Mouse (Mus musculus) embryonic facial prominence, embryonic 10.5 days (tissue): ENCODE measurements at regions not wholly inside any gene's neighbourhood (a gene's known extent, or its start where the extent isn't known, plus 50 kb on each side); places are given as distances from the start of the nearest gene placed in this dataset.

Source experiments
- DNase-seq: peaks from one replicate; pipeline ENCODE4 v3.0.0-alpha.2; 2017; ENCODE audit warnings: low spot score
- H3K27ac ChIP-seq: fragments of 300-500 bp; sonication (generic); replicated peaks from 2 replicates; pipeline ENCODE4 v1.5.1; 2016; ENCODE audit warnings: mild to moderate bottlenecking
- H3K27me3 ChIP-seq: fragments of 300-500 bp; sonication (generic); replicated peaks from 2 replicates; pipeline ENCODE4 v1.6.1; 2016; ENCODE audit warnings: low read depth, mild to moderate bottlenecking; ENCODE audit not compliant: poor library complexity, severe bottlenecking
- H3K36me3 ChIP-seq: fragments of 300-500 bp; sonication (generic); replicated peaks from 2 replicates; pipeline ENCODE4 v1.6.1; 2016; ENCODE audit warnings: mild to moderate bottlenecking, moderate library complexity
- H3K4me1 ChIP-seq: fragments of 300-500 bp; sonication (generic); 2 replicates; pipeline ENCODE4 v1.6.1; 2016
- H3K4me3 ChIP-seq: fragments of 300-500 bp; sonication (generic); 2 replicates; pipeline ENCODE4 v1.5.1; 2016; ENCODE audit warnings: mild to moderate bottlenecking, moderate library complexity
- H3K9me3 ChIP-seq: fragments of 300-500 bp; sonication (generic); 2 replicates; pipeline ENCODE4 v1.6.1; 2016; ENCODE audit warnings: mild to moderate bottlenecking
- WGBS: fragments of 180-500 bp; shearing (Covaris S2); methylation state at CpG from one replicate; pipeline ENCODE4 v1.1.7; 2016; 5-methylcytosine and 5-hydroxymethylcytosine counted together

GRCm38 (mm10) chr15:61446053-61446840 lies 523.4 kb upstream of the A1bg start:
- DNase-seq = no peak
- WGBS = 90% methylated on average over 4 of the region's 4 CpGs
- Histone ChIP-seq H3K4me3 (no peak overlapping the region), H3K27me3 (no peaks in the 10 kb centered on the region), H3K9me3 (no peaks in the 10 kb centered on the region), H3K27ac (no peak overlapping the region), H3K4me1 (peaks cover 8% of the 10 kb centered on the region; the same call in 1 of the 2 replicates), H3K36me3 (no peaks in the 10 kb centered on the region)

- H3K27me3 ChIP-seq = no peaks in the 10 kb centered on the region
- H3K27ac ChIP-seq = no peak overlapping the region
- 84% methylated on average over 4 of the region's 4 CpGs for WGBS
- H3K4me3 ChIP-seq = no peak overlapping the region
- DNase-seq = no peak
- 0 out of 2 replicates have a peak, but pooled peaks cover 3% of the 10 kb centered on the region for H3K4me1 ChIP-seq
- H3K9me3 ChIP-seq = no peaks in the 10 kb centered on the region
- H3K36me3 ChIP-seq = no peaks in the 10 kb centered on the region
Observed at GRCm38 (mm10) chr15:61441734-61442398, 519.1 kb upstream of the A1bg start.

GRCm38 (mm10) chr15:61441012-61441411 lies 518.2 kb upstream of the A1bg start:
- WGBS = 92% methylated on average over 2 of the region's 2 CpGs
- no peak for DNase-seq
- no peak overlapping the region for H3K27ac ChIP-seq
- no peaks in the 10 kb centered on the region for H3K27me3 ChIP-seq
- no peak overlapping the region for H3K4me3 ChIP-seq
- H3K9me3 ChIP-seq = no peaks in the 10 kb centered on the region
- no peaks in the 10 kb centered on the region for H3K36me3 ChIP-seq
- H3K4me1 ChIP-seq = 0 out of 2 replicates have a peak, but pooled peaks cover 3% of the 10 kb centered on the region

GRCm38 (mm10) chr15:61440284-61440683 lies 517.5 kb upstream of the A1bg start:
- no peaks in the 10 kb centered on the region for H3K9me3 ChIP-seq
- DNase-seq = no peak
- H3K4me3 ChIP-seq = no peak overlapping the region
- H3K4me1 ChIP-seq = 0 out of 2 replicates have a peak, but pooled peaks cover 3% of the 10 kb centered on the region
- no peaks in the 10 kb centered on the region for H3K27me3 ChIP-seq
- H3K27ac ChIP-seq = no peak overlapping the region
- WGBS = 86% methylated on average over 2 of the region's 2 CpGs
- H3K36me3 ChIP-seq = no peaks in the 10 kb centered on the region

- Histone ChIP-seq H3K4me3 (no peak overlapping the region), H3K36me3 (no peaks in the 10 kb centered on the region), H3K27me3 (no peaks in the 10 kb centered on the region), H3K9me3 (no peaks in the 10 kb centered on the region), H3K27ac (no peak overlapping the region), H3K4me1 (0 out of 2 replicates have a peak, but pooled peaks cover 3% of the 10 kb centered on the region)
- 93% methylated on average over 2 of the region's 2 CpGs for WGBS
- no peak for DNase-seq
Observed at GRCm38 (mm10) chr15:61439623-61440170, 516.9 kb upstream of the A1bg start.

GRCm38 (mm10) chr15:61428818-61429415 lies 506.1 kb upstream of the A1bg start:
- whole genome bisulfite sequencing = 91% methylated on average over 2 of the region's 2 CpGs
- Histone ChIP-seq H3K9me3 (no peaks in the 10 kb centered on the region), H3K27ac (no peak overlapping the region)

GRCm38 (mm10) chr15:61422989-61423388 lies 500.2 kb upstream of the A1bg start:
- 87% methylated on average over 5 of the region's 5 CpGs for WGBS
- Histone ChIP-seq H3K27ac (no peak overlapping the region), H3K27me3 (no peaks in the 10 kb centered on the region), H3K36me3 (no peaks in the 10 kb centered on the region), H3K9me3 (no peaks in the 10 kb centered on the region), H3K4me1 (no peaks in the 10 kb centered on the region), H3K4me3 (no peak overlapping the region)
- DNase-seq = no peak

More at GRCm38 (mm10) chr15:61428818-61429415, 506.1 kb upstream of the A1bg start:
- Histone ChIP-seq H3K36me3 (no peaks in the 10 kb centered on the region), H3K4me1 (no peaks in the 10 kb centered on the region), H3K27me3 (no peaks in the 10 kb centered on the region), H3K4me3 (no peak overlapping the region)
- DNase-seq = no peak

- 93% methylated on average over 2 of the region's 2 CpGs for WGBS
- Histone ChIP-seq H3K27ac (no peak overlapping the region), H3K4me3 (no peak overlapping the region), H3K4me1 (no peaks in the 10 kb centered on the region), H3K36me3 (no peaks in the 10 kb centered on the region), H3K9me3 (no peaks in the 10 kb centered on the region), H3K27me3 (no peaks in the 10 kb centered on the region)
- no peak for DNase-seq
Observed at GRCm38 (mm10) chr15:61417506-61417905, 494.7 kb upstream of the A1bg start.

GRCm38 (mm10) chr15:61416841-61417240 lies 494.0 kb upstream of the A1bg start:
- no peaks in the 10 kb centered on the region for H3K36me3 ChIP-seq
- no peaks in the 10 kb centered on the region for H3K27me3 ChIP-seq
- H3K9me3 ChIP-seq = no peaks in the 10 kb centered on the region
- H3K4me3 ChIP-seq = no peak overlapping the region
- no peak for DNase-seq
- whole genome bisulfite sequencing = 86% methylated on average over 3 of the region's 3 CpGs
- no peak overlapping the region for H3K27ac ChIP-seq
- H3K4me1 ChIP-seq = no peaks in the 10 kb centered on the region

GRCm38 (mm10) chr15:61415626-61416025 lies 492.8 kb upstream of the A1bg start:
- H3K4me1 ChIP-seq = no peaks in the 10 kb centered on the region
- WGBS = 61% methylated on average over 1 of the region's 1 CpGs

GRCm38 (mm10) chr15:61411821-61412220 lies 489.0 kb upstream of the A1bg start:
- H3K4me1 ChIP-seq = no peaks in the 10 kb centered on the region
- no peak overlapping the region for H3K27ac ChIP-seq
- no peaks in the 10 kb centered on the region for H3K36me3 ChIP-seq
- 87% methylated on average over 2 of the region's 2 CpGs for WGBS
- H3K4me3 ChIP-seq = no peak overlapping the region
- no peaks in the 10 kb centered on the region for H3K9me3 ChIP-seq
- no peak for DNase-seq
- no peaks in the 10 kb centered on the region for H3K27me3 ChIP-seq

More at GRCm38 (mm10) chr15:61415626-61416025, 492.8 kb upstream of the A1bg start:
- Histone ChIP-seq H3K4me3 (no peak overlapping the region), H3K27me3 (no peaks in the 10 kb centered on the region), H3K36me3 (no peaks in the 10 kb centered on the region), H3K9me3 (no peaks in the 10 kb centered on the region), H3K27ac (no peak overlapping the region)
- DNase-seq = no peak

- Histone ChIP-seq H3K27ac (no peak overlapping the region), H3K4me1 (no peaks in the 10 kb centered on the region), H3K36me3 (no peaks in the 10 kb centered on the region), H3K27me3 (no peaks in the 10 kb centered on the region), H3K9me3 (no peaks in the 10 kb centered on the region), H3K4me3 (no peak overlapping the region)
- DNase-seq = no peak
- WGBS = 84% methylated on average over 2 of the region's 2 CpGs
Observed at GRCm38 (mm10) chr15:61410789-61411188, 488.0 kb upstream of the A1bg start.
